Mouse (Mus musculus): ENCODE measurements around the gene Npm3. TPM values are rescaled to one million over a fixed set of nuclear protein-coding genes. Genes with fewer than 3 reads are reported as not detected.

Npm3 gene
- polyA plus RNA-seq (2012; rRNA removed): 50.0 and 70.1 TPM in 2 replicates

DNA sequence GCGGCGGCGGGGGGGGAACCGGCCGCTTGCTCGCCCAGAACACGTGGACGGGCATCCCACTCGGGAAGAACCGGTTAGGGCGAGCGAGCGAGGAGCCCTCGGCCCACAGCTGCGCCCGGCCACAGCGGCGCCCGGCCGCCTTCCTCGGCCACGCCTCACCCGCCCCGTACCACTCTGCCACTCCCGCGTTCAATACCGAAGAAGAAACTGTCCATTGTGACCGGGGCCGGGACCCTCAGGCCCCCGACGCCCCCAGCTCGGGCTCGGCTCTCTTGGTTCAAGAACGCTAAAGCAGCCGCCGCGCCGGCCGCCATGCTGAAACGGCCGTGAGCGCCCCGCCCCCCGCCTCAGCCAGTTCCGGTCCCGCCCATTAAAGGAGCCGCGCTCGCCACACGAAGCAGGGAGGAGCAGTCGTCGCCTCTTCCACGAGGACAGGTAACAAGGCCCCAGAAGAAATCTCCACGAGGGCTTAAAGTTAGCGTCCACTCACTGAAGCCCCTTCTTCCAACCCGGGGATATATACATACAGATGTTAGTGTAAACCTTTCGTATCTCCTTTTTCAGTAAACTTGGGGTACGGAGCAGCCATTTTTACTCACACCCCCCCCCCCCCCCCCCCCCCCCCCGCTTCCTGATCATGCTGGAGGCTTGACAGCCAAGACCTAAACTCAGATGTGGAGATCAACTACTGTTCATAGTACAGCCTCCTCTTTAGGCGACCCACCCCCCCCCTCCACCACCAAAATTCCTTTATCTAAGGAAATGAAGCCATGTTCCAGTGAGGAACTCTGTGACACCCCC is at the start of gene Npm3:
Gene Npm3, minus strand, starts transcription at position 349 of the 801 bp plus-strand sequence.
- peak; percentile 94 for DNase-seq (ENCODE audit: low read depth)
- TF ChIP-seq CTCF (IDR thresholded peaks at IDR 0.05; ENCODE audit: borderline replicate concordance, extremely low read depth, insufficient read depth, insufficient read length): no peak
- TF ChIP-seq POLR2A (IDR thresholded peaks at IDR 0.05; ENCODE audit: borderline replicate concordance, extremely low read depth, insufficient read depth, insufficient read length, poor library complexity, severe bottlenecking): no peak; the same call in 1 of the 2 replicates

DNA sequence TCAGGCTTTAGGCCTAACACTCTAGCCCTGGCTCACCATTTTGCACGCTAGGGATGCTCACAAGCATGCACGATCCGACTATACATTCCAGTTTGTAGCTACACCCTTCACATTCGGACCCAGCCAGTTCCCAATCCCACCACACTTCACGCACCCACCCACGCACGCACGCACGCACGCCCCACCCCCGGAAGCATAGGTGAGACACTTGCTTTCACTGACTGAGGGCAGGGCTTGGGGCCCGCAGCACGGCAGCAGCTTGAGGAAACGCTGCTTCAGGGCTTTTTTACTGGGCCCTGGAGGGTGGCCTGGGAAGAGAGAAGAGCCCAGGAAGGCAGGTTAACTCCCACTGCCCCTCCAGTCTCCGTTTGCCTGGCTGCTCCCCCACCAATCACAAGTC is 47.5 kb upstream of the Npm3 start:
- DNase-seq (ENCODE audit: low read depth): no peak
- no peak for TF ChIP-seq CTCF (IDR thresholded peaks at IDR 0.05; ENCODE audit: borderline replicate concordance, extremely low read depth, insufficient read depth, insufficient read length)
- no peak for TF ChIP-seq POLR2A (IDR thresholded peaks at IDR 0.05; ENCODE audit: borderline replicate concordance, extremely low read depth, insufficient read depth, insufficient read length, poor library complexity, severe bottlenecking)

DNA sequence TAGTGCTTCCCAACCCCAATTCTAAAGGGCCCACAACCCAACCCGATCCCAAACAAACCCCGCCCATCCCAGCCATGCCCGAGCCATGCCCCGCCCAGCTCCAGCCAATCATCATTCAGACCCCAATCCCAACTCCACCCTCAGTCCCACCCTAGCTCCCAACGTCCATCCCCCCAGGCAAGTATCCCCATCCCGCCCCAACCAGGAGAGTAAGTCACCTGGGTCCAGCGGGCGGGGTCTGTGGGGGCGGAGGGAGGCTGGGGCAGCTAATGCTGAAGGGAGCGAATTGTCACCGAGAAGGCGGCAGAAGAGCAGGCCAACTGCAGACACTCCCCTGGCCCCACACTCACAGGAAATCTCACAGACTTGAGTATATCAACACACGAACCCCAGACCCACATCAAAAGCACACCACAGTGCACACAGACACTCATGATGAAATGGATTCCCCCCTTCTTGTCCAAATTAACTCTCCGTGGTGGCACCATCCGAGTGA is 46.7 kb upstream of the Npm3 start:
- no peak for TF ChIP-seq POLR2A (IDR thresholded peaks at IDR 0.05; ENCODE audit: borderline replicate concordance, extremely low read depth, insufficient read depth, insufficient read length, poor library complexity, severe bottlenecking)
- no peak for TF ChIP-seq CTCF (IDR thresholded peaks at IDR 0.05; ENCODE audit: borderline replicate concordance, extremely low read depth, insufficient read depth, insufficient read length)

DNA sequence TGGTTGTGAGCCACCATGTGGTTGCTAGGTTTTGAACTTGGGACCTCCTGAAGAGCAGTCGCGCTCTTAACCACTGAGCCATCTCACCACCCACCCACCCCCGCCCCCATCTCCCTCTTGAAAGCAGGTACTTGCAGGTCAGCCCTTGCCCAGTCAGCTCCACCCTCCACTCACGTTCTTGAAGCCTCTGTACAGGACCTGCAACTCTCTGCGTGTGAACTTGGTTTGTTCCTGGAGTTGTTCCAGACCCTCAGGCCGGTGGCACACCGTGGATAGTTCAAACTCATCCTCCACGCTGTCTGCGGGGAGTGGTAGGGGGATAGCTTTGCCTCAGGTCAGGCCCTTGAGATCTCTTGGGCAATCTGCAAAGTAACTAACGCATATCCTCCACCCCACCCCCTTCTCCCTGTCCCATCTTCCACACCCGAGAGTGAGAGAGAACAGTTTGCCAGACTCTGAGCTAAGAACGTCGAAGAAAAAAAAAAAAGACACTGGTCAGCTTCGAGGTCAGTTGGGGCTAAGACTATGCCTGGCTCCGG is 46.1 kb upstream of the Npm3 start:
- TF ChIP-seq CTCF (IDR thresholded peaks at IDR 0.05; ENCODE audit: borderline replicate concordance, extremely low read depth, insufficient read depth, insufficient read length) (no peak), POLR2A (IDR thresholded peaks at IDR 0.05; ENCODE audit: borderline replicate concordance, extremely low read depth, insufficient read depth, insufficient read length, poor library complexity, severe bottlenecking) (no peak)
- DNase-seq (ENCODE audit: low read depth): no peak

More for the DNA sequence above, 46.7 kb upstream of the Npm3 start:
- DNase-seq (ENCODE audit: low read depth): no peak

DNA sequence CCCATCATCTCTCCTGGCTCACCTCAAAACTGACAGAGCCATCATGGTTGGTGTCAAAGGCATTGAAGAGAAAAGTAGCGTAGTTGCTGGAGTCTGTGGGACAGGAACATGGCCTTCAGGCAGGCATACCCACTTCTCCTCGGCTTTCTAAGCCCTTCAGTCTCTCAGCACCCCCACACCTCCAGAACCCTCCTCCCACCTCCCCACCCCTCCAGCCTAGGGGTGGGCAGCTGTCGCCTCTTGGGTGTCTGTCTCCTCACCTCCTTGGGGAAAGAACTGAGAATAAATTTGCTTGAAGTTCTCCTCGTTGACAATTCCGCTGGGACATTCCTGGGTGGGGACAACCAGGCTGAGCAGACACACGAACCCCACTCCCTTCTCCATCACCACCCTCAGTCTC is 45.3 kb upstream of the Npm3 start:
- DNase-seq (ENCODE audit: low read depth): no peak

DNA sequence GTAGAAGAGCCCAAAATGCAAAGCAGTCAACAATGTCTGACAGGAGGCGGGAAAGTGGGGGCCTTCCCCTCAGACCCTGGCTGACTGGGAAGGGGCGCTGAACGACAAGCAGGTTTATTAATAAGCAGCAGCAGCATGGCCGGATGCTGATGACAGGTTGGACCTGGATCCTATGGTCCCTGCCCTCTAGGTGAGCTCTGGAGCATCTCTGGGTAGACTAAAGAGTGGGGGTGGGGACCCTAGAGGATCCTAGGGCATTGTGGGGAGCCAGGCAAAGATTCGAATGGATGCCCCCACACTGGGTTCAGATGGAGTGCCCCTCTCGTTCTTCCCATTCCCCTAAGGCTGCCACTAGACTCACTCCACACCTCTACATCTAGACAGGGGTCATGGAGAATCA is 43.0 kb upstream of the Npm3 start:
- TF ChIP-seq CTCF (IDR thresholded peaks at IDR 0.05; ENCODE audit: borderline replicate concordance, extremely low read depth, insufficient read depth, insufficient read length) (no peak), POLR2A (IDR thresholded peaks at IDR 0.05; ENCODE audit: borderline replicate concordance, extremely low read depth, insufficient read depth, insufficient read length, poor library complexity, severe bottlenecking) (no peak)
- no peak for DNase-seq (ENCODE audit: low read depth)

More for the DNA sequence above, 45.3 kb upstream of the Npm3 start:
- TF ChIP-seq POLR2A (IDR thresholded peaks at IDR 0.05; ENCODE audit: borderline replicate concordance, extremely low read depth, insufficient read depth, insufficient read length, poor library complexity, severe bottlenecking) (no peak), CTCF (IDR thresholded peaks at IDR 0.05; ENCODE audit: borderline replicate concordance, extremely low read depth, insufficient read depth, insufficient read length) (no peak)

DNA sequence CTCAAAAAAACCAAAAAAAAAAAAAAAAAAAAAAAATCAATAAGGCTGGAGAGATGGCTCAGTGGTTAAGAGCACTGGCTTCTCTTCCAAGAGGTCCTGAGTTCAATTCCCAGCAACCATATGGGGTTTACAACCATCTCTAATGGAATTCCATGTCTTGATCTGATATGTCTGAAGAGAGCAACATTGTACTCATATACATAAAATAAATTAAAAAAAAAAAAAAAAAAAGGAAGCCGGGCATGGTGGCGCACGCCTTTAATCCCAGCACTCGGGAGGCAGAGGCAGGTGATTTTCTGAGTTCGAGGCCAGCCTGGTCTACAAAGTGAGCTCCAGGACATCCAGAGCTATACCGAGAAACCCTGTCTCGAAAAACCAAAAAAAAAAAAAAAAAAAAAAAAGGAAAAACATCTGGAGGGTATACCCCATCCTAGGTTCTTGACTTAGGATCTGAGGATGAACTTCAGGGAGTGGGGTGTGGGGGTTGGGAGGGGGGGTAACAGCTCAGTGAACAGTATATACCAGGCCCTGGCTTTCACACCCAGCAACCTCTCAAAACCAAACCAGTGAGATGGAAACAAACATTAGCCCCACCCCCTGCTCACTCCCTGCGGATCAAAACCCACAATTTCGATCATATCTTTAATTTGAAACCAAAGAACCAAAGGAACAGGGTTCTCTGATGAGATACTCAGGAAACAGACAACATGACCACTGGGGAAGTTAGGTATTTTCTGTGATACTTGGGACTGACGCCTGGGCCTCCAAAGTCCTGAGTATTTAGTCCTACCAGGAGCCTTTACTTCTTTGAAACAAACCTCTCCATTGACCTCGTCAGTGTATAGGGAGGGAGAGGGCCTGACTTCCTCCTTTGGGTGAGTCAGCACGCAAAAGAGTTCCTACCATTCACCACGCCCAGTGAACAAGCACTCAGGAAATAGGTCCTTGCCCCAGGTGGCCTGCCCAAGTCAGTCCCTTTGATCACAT is 40.8 kb upstream of the Npm3 start:
- TF ChIP-seq POLR2A (IDR thresholded peaks at IDR 0.05; ENCODE audit: borderline replicate concordance, extremely low read depth, insufficient read depth, insufficient read length, poor library complexity, severe bottlenecking) (no peak), CTCF (IDR thresholded peaks at IDR 0.05; ENCODE audit: borderline replicate concordance, extremely low read depth, insufficient read depth, insufficient read length) (no peak)
- no peak for DNase-seq (ENCODE audit: low read depth)

DNA sequence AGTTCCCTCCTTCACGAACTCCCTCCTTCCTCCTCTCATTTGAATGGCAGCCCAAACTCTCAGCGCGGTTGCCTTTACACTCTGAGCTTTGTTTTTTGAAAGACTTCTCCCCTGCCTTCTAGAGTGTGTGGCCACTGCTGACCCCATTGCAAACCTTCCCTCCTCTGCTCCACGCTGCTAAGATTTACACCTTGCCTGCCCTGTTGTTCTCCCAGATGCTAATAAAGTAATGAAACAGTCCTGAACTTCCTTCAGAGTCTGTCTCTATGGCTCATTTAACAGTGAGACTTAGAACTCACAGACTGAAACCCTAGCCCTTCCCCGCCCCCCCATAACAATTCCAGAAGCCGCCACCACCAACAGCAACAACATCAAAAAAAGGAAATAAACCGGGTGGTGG is 40.0 kb upstream of the Npm3 start:
- no peak for TF ChIP-seq POLR2A (IDR thresholded peaks at IDR 0.05; ENCODE audit: borderline replicate concordance, extremely low read depth, insufficient read depth, insufficient read length, poor library complexity, severe bottlenecking)
- no peak for DNase-seq (ENCODE audit: low read depth)

DNA sequence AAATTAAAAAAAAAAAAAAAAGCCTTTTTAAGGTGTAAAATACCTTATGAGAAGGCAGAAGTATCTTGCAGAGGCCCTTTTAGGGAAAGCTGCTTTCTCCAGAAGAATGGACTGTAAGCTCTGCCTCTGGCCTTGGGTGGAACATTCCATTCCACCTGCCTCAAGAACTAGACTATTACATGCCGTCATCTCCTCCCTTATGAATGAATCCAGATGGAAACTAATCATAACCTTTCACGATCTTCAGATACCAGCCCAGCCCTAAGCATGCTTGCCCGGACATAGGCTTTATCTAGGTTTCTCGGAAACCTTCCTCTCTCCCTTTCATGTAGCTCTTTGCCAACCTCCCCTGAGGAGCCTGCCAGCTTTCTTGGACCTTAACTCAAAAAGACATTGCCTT is 38.9 kb upstream of the Npm3 start:
- no peak for DNase-seq (ENCODE audit: low read depth)
- no peak for TF ChIP-seq POLR2A (IDR thresholded peaks at IDR 0.05; ENCODE audit: borderline replicate concordance, extremely low read depth, insufficient read depth, insufficient read length, poor library complexity, severe bottlenecking)

DNA sequence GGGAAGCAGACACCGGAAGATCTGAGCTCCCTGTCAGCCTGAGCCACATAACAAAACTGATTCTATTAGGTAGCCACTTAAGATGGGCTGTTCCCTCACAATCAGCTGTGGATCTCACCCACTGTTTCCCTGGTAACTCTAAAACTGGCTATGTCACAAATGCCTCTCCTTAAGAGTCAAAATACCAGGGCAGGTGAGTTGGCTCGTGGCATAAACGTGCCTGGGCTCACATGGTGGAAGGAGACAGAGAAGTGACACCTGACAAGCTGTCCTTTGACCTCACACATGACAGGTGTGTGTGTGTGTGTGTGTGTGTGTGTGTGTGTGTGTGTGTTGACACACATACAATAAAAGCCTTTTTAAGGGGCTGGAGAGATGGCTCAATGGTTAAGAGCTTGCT is 38.1 kb upstream of the Npm3 start:
- no peak for DNase-seq (ENCODE audit: low read depth)
- TF ChIP-seq POLR2A (IDR thresholded peaks at IDR 0.05; ENCODE audit: borderline replicate concordance, extremely low read depth, insufficient read depth, insufficient read length, poor library complexity, severe bottlenecking) (no peak), CTCF (IDR thresholded peaks at IDR 0.05; ENCODE audit: borderline replicate concordance, extremely low read depth, insufficient read depth, insufficient read length) (no peak)

DNA sequence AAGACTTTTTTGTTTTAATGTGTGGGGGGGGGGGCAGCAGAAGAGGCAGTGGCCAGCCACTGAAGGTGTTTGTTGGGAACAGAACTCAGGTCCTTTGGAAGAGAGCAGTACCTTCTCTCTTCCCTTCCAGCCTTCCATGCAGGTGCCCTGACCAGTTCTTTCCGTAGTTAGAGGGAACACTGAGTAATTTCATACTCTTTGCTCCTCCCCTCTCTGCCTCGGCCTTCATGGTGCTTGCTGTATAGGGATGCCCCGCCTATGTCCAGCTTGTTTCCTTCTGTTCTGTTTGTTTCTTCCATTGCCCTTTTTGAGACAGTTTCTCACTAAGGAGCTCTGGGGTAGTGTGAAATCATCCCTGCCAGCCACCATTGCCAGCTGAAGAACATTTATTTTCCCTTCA is 36.1 kb upstream of the Npm3 start:
- no peak for DNase-seq (ENCODE audit: low read depth)
- TF ChIP-seq CTCF (IDR thresholded peaks at IDR 0.05; ENCODE audit: borderline replicate concordance, extremely low read depth, insufficient read depth, insufficient read length): no peak
- TF ChIP-seq POLR2A (IDR thresholded peaks at IDR 0.05; ENCODE audit: borderline replicate concordance, extremely low read depth, insufficient read depth, insufficient read length, poor library complexity, severe bottlenecking): no peak

Data from brain, embryonic 14.5 days (tissue).